Mouse (Mus musculus) brain, embryonic 14.5 days (tissue): Measurements from ENCODE around the gene Lsm14b.

ENCODE experiments used
- CTCF ChIP-seq: fragments of 200-500 bp; IDR thresholded peaks from 2 replicates; pipeline ENCODE4 v1.5.1; 2012; ENCODE audit warnings: inconsistent platforms, mild to moderate bottlenecking, moderate library complexity, borderline replicate concordance; ENCODE audit not compliant: insufficient read depth, insufficient read length; ENCODE audit errors: extremely low read depth
- POLR2A ChIP-seq: fragments of 200-500 bp; IDR thresholded peaks from 2 replicates; pipeline ENCODE4 v1.6.1; 2012; ENCODE audit warnings: mild to moderate bottlenecking, inconsistent platforms, borderline replicate concordance; ENCODE audit not compliant: poor library complexity, insufficient read depth, insufficient read length, severe bottlenecking; ENCODE audit errors: extremely low read depth

DNA sequence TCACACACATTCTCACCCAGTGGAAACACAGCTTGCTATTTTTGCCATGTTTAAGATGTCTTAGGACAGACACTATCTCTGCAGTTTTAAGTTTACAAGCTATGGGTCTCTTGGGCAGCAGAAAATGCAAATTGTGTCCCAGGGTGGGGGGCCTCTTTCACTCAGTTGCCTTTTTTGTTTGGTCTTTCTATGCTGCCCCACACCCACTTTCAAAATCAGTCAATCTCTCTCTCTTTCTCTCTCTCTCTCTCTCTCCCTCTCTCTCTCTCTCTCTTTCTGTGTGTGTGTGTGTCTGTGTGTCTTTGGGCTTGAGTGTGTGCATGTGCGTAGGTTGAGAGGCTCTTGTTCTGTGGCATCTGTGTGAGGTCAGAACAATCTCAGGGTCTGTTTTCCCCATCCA lies 39.1 kb upstream of the Lsm14b start:
- TF ChIP-seq CTCF (no peak), POLR2A (no peak)
